Mouse (Mus musculus): ENCODE results near the gene 4930505A04Rik. TPM values are rescaled to one million over a fixed set of nuclear protein-coding genes. Genes with fewer than 3 reads are reported as not detected.

4930505A04Rik gene
- not detected for total RNA-seq (2023)

GRCm38 (mm10) chr11:30471751-30472593 is at the start of gene 4930505A04Rik:
Gene 4930505A04Rik, minus strand, starts transcription at chr11:30471827.

Other genes starting within 250 kb of the 4930505A04Rik start
- 100 to 1,000 TPM; 261 to 266 TPM for gene Sptbn1, start 203.7 kb downstream of the 4930505A04Rik start, total RNA-seq (2023)
- 1 to 10 TPM in 1 of 2 experiments, under 1 TPM in 1; 0.67 to 4.0 TPM for gene Acyp2, start 177.8 kb upstream of the 4930505A04Rik start, total RNA-seq (2023)

Data from T-cell, adult 66 days (primary cell).